Mouse (Mus musculus) ES-Bruce4 (cell line): ENCODE measurements around the gene Tgfbi. TPM values are rescaled to one million over a fixed set of nuclear protein-coding genes. Genes with fewer than 3 reads are reported as not detected.

Experiments
- H3K27ac ChIP-seq: 2 replicates; pipeline ENCODE4 v1.5.1; 2012; ENCODE audit warnings: low read length, inconsistent platforms; ENCODE audit not compliant: insufficient read depth
- H3K27me3 ChIP-seq: 2 replicates; pipeline ENCODE4 v1.6.1; 2012; ENCODE audit warnings: mild to moderate bottlenecking, low read length, inconsistent platforms; ENCODE audit not compliant: control insufficient read depth, poor library complexity, insufficient read depth, severe bottlenecking
- H3K36me3 ChIP-seq: 2 replicates; pipeline ENCODE4 v1.6.1; 2012; ENCODE audit warnings: inconsistent platforms, mild to moderate bottlenecking, low read length, moderate library complexity; ENCODE audit not compliant: control insufficient read depth, poor library complexity, insufficient read depth, severe bottlenecking
- H3K4me1 ChIP-seq: one replicate; pipeline ENCODE4 v1.8.1; 2011; ENCODE audit warnings: low read length; ENCODE audit not compliant: control insufficient read depth, insufficient read depth
- H3K4me3 ChIP-seq: 2 replicates; pipeline ENCODE4 v1.5.1; 2011; ENCODE audit warnings: low read depth, mild to moderate bottlenecking, low read length
- H3K9ac ChIP-seq: 2 replicates; pipeline ENCODE4 v1.6.1; 2012; ENCODE audit warnings: low read depth, mild to moderate bottlenecking, inconsistent platforms; ENCODE audit not compliant: poor library complexity, severe bottlenecking
- H3K9me3 ChIP-seq: replicated peaks from 2 replicates; pipeline ENCODE4 v1.6.1; 2012; ENCODE audit warnings: mild to moderate bottlenecking, low read length, inconsistent platforms; ENCODE audit not compliant: control insufficient read depth, poor library complexity, insufficient read depth, severe bottlenecking
- CTCF ChIP-seq: IDR thresholded peaks from one replicate; pipeline ENCODE4 v1.8.1; 2011; ENCODE audit warnings: low read depth, low read length
- EP300 ChIP-seq: IDR thresholded peaks from 2 replicates; pipeline ENCODE4 v1.6.1; 2011; ENCODE audit warnings: low read depth, low read length; ENCODE audit not compliant: insufficient read depth
- POLR2A ChIP-seq: IDR thresholded peaks from one replicate; pipeline ENCODE4 v1.8.1; 2011; ENCODE audit warnings: low read length; ENCODE audit not compliant: insufficient read depth
- polyA plus RNA-seq: library from polyadenylated mRNA; stranded (reverse); fragments of >200 nt; gene quantifications from 2 replicates; pipeline ENCODE4 v1.2.4, GENCODE M21; 2011; ENCODE audit warnings: low read depth; ENCODE audit not compliant: missing spikeins, insufficient read depth, insufficient read length

The Tgfbi gene
- polyA plus RNA-seq = 1.0 and 1.9 TPM in 2 replicates

- H3K27me3 ChIP-seq = no peaks in the 10 kb centered on the region
- no peaks in the 10 kb centered on the region for H3K36me3 ChIP-seq
- H3K27ac ChIP-seq = no peak within 1 kb of the TSS
- H3K4me1 ChIP-seq = peaks cover 8% of the 10 kb centered on the region
- peak within 1 kb of the TSS; percentile 45 for H3K4me3 ChIP-seq
- H3K9ac ChIP-seq = no peak within 1 kb of the TSS
- no peaks in the 10 kb centered on the region for H3K9me3 ChIP-seq
- TF ChIP-seq POLR2A (no peak), CTCF (no peak), EP300 (no peak)
Measured at GRCm38 (mm10) chr13:56609103-56609856, at the start of gene Tgfbi. TSS of gene Tgfbi (plus strand) at chr13:56609523.

- Histone ChIP-seq H3K4me3 (no peak overlapping the region), H3K9ac (no peak overlapping the region), H3K27ac (no peak overlapping the region), H3K9me3 (no peaks in the 10 kb centered on the region), H3K36me3 (no peaks in the 10 kb centered on the region), H3K4me1 (no peaks in the 10 kb centered on the region), H3K27me3 (no peaks in the 10 kb centered on the region)
- no peak for TF ChIP-seq POLR2A
Measured at GRCm38 (mm10) chr13:56559841-56560370, 49.4 kb upstream of the Tgfbi start.

- Histone ChIP-seq H3K9me3 (no peaks in the 10 kb centered on the region), H3K4me1 (no peaks in the 10 kb centered on the region), H3K4me3 (no peak overlapping the region), H3K9ac (no peak overlapping the region), H3K36me3 (no peaks in the 10 kb centered on the region), H3K27me3 (no peaks in the 10 kb centered on the region), H3K27ac (no peak overlapping the region)
- no peak for TF ChIP-seq POLR2A
- no peak for TF ChIP-seq EP300
- TF ChIP-seq CTCF = no peak
Measured at GRCm38 (mm10) chr13:56561129-56561528, 48.2 kb upstream of the Tgfbi start.

- Histone ChIP-seq H3K36me3 (no peaks in the 10 kb centered on the region), H3K27ac (no peak overlapping the region), H3K9me3 (no peaks in the 10 kb centered on the region), H3K27me3 (no peaks in the 10 kb centered on the region), H3K4me1 (no peaks in the 10 kb centered on the region), H3K9ac (no peak overlapping the region), H3K4me3 (no peak overlapping the region)
- peak; percentile 76 for TF ChIP-seq CTCF
- TF ChIP-seq EP300 = no peak
Measured at GRCm38 (mm10) chr13:56563075-56563474, 46.2 kb upstream of the Tgfbi start.

GRCm38 (mm10) chr13:56566336-56566735, 43.0 kb upstream of the Tgfbi start:
- Histone ChIP-seq H3K9me3 (no peaks in the 10 kb centered on the region), H3K9ac (no peak overlapping the region), H3K27me3 (no peaks in the 10 kb centered on the region), H3K4me3 (no peak overlapping the region), H3K4me1 (no peaks in the 10 kb centered on the region), H3K36me3 (no peaks in the 10 kb centered on the region), H3K27ac (no peak overlapping the region)
- no peak for TF ChIP-seq EP300
- TF ChIP-seq POLR2A = no peak
- TF ChIP-seq CTCF = no peak

GRCm38 (mm10) chr13:56571645-56572044, 37.7 kb upstream of the Tgfbi start:
- Histone ChIP-seq H3K4me3 (no peak overlapping the region), H3K27me3 (no peaks in the 10 kb centered on the region), H3K27ac (no peak overlapping the region), H3K9me3 (no peaks in the 10 kb centered on the region), H3K36me3 (no peaks in the 10 kb centered on the region), H3K9ac (no peak overlapping the region), H3K4me1 (no peaks in the 10 kb centered on the region)
- no peak for TF ChIP-seq EP300
